Mouse (Mus musculus): ENCODE results near the gene Tdrd5. TPM values are rescaled to one million over a fixed set of nuclear protein-coding genes. Genes with fewer than 3 reads are reported as not detected.
"Not testable (repeated sequence)": the region's sequence is repeated elsewhere in the genome, so short reads cannot be mapped to it uniquely, and the experiment has no call there.

The Tdrd5 gene
- polyA plus RNA-seq, 1 experiment from 2014 or later: 3.8 TPM

DNA sequence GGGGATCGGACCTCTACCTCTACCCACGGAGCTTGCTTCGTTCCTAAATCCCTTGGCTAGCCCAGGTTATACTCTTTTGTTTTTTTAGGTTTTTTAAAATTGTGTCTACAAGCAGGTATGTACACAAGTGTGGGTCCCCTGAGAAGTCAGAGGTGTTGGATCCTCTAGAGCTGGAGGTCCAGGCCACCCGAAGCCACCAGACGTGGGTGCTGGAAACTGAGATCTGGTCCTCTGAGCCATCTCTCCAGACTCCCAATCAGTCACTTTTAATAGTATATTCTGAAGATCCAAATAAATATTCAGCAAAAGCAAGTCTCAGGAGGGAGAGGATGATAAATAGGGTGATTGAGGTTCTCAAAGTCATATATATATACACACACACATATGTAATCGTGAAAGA, 13.4 kb downstream of the Tdrd5 start:
- Histone ChIP-seq H3K4me1 (ENCODE audit: insufficient read depth, low read length) (no peaks in the 10 kb centered on the region), H3K27me3 (ENCODE audit: insufficient read depth, low read length) (no peaks in the 10 kb centered on the region), H3K4me2 (replicated peaks; ENCODE audit: low read depth, low read length) (no peak overlapping the region), H3K4me3 (ENCODE audit: low read length) (no peak overlapping the region), H3K9ac (replicated peaks; ENCODE audit: low read length) (no peak overlapping the region), H3K27ac (ENCODE audit: low read length) (no peak overlapping the region), H3K36me3 (ENCODE audit: insufficient read depth, low read length) (no peaks in the 10 kb centered on the region), H3K9me3 (ENCODE audit: low read length) (no peaks in the 10 kb centered on the region)
- WGBS: 94% methylated on average over 6 of the region's 6 CpGs
- ATAC-seq (ENCODE audit: low FRiP score, low TSS enrichment): no peak

DNA sequence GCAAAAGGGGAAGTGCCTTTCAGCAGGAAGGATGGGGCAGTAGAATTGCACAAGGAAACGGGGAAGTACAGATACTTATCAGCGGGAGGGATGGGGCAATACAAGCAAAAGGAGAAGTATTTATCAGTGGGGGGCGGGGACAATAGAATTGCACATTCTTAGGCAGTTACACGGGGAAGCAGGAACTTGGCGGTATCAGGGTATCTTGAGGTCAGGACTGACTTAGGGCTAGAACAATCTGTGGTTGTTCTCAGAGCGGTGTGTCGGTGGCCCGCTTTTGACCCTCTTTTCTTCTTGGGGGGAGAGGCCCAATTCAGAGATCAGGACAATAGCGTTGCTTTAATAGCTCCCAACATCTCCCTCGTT, 14.3 kb downstream of the Tdrd5 start:
- not testable (repeated sequence) for H3K4me2 ChIP-seq (replicated peaks; ENCODE audit: low read depth, low read length); H3K4me1 ChIP-seq (ENCODE audit: insufficient read depth, low read length); ATAC-seq (ENCODE audit: low FRiP score, low TSS enrichment); H3K4me3 ChIP-seq (ENCODE audit: low read length); H3K27ac ChIP-seq (ENCODE audit: low read length); H3K36me3 ChIP-seq (ENCODE audit: insufficient read depth, low read length); H3K9me3 ChIP-seq (ENCODE audit: low read length); H3K9ac ChIP-seq (replicated peaks; ENCODE audit: low read length); H3K27me3 ChIP-seq (ENCODE audit: insufficient read depth, low read length)
- 81% methylated on average over 10 of the region's 10 CpGs for WGBS

DNA sequence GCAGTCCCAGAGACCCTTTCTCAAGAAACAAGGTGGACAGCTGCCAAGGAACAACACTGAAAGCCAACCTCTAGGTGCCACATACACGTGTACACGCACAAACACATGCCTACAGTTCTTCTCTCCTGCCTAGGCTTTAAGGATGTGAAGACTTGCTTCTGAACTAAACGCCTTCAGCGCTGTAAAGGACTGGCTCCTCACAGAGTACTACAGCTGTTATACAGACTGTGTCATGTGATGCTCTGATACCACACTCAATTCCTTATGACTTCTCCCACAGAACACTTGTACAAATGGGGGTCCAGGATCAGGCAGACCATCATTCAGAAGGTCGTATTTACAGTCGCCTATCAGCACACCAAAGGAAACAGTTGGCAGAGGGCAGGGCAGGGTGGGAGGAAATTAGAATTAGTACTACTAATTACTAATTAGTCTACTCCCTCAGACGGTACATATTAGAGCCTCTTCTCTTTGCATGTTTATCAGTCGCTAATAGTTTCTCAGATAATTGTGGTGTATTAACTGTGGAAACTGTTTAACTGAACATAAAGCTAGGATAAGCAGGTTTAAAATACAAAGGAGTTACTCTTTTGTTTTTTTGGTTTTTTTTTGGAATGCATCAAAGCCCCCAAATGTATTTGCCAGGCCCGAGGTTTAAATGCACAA, 14.8 kb downstream of the Tdrd5 start:
- 81% methylated on average over 9 of the region's 9 CpGs for WGBS
- Histone ChIP-seq H3K4me2 (replicated peaks; ENCODE audit: low read depth, low read length) (no peak overlapping the region), H3K9me3 (ENCODE audit: low read length) (no peaks in the 10 kb centered on the region), H3K4me1 (ENCODE audit: insufficient read depth, low read length) (no peaks in the 10 kb centered on the region), H3K36me3 (ENCODE audit: insufficient read depth, low read length) (no peaks in the 10 kb centered on the region), H3K27me3 (ENCODE audit: insufficient read depth, low read length) (no peaks in the 10 kb centered on the region), H3K9ac (replicated peaks; ENCODE audit: low read length) (no peak overlapping the region), H3K4me3 (ENCODE audit: low read length) (no peak overlapping the region), H3K27ac (ENCODE audit: low read length) (no peak overlapping the region)
- no peak for ATAC-seq (ENCODE audit: low FRiP score, low TSS enrichment)

DNA sequence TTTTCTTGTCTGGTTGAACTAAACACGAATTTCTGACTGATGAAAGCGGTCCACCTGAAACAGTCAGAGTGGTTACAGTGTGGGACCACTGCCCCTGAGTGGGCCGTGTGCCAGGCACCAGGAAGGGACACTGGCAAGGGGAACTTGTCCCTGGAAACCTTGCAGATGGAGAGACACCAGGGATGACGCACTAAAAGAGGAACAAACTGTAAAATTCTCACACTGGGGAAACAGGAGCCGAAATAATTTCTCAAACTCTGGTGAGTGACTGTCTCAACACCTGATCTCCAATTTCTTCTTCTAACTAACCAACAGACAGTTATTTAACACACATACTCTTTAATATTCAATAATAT, 17.9 kb downstream of the Tdrd5 start:
- Histone ChIP-seq H3K4me3 (ENCODE audit: low read length) (no peak overlapping the region), H3K27ac (ENCODE audit: low read length) (no peak overlapping the region), H3K36me3 (ENCODE audit: insufficient read depth, low read length) (no peaks in the 10 kb centered on the region), H3K27me3 (ENCODE audit: insufficient read depth, low read length) (no peaks in the 10 kb centered on the region), H3K4me2 (replicated peaks; ENCODE audit: low read depth, low read length) (no peak overlapping the region), H3K9me3 (ENCODE audit: low read length) (no peaks in the 10 kb centered on the region), H3K9ac (replicated peaks; ENCODE audit: low read length) (no peak overlapping the region), H3K4me1 (ENCODE audit: insufficient read depth, low read length) (no peaks in the 10 kb centered on the region)
- no peak for ATAC-seq (ENCODE audit: low FRiP score, low TSS enrichment)
- WGBS: 87% methylated on average over 5 of the region's 5 CpGs

DNA sequence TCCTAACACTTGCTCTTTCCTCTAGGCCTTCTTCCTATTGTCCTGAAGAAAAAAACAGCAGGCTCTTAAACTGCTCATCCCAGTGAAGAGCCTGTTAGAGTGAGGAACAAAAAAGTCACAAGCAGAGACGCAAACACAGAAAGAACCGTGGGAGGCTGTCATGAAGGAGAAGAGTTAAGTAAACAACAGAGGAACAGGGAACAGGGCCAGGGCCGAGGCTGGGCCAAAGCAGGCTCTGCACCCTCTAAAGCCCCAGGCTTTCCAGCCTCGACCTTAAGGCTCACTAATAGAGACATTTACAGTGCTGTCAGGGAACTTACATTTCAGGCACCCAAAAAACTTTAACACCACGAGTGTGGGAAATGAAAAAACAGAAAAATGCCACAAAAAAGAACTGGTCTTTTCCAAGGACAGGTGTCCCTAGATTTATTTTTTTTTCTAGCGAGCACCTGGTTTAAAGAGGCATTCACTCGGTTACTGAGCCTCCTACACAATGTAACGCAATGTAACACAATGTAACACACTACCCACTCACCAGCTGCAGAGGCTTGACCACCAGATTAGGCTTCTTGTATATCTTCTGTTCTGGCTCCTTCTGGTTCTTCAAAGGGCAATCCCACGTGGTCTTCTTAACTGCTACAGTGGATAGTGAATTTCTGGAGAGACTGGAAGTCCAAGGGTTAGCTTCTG, 18.5 kb downstream of the Tdrd5 start:
- H3K27ac ChIP-seq (ENCODE audit: low read length): no peak overlapping the region
- WGBS: 42% methylated on average over 9 of the region's 9 CpGs
- no peak overlapping the region for H3K4me3 ChIP-seq (ENCODE audit: low read length)
- no peaks in the 10 kb centered on the region for H3K36me3 ChIP-seq (ENCODE audit: insufficient read depth, low read length)
- H3K4me2 ChIP-seq (replicated peaks; ENCODE audit: low read depth, low read length): no peak overlapping the region
- ATAC-seq (ENCODE audit: low FRiP score, low TSS enrichment): no peak
- H3K9me3 ChIP-seq (ENCODE audit: low read length): no peaks in the 10 kb centered on the region
- H3K4me1 ChIP-seq (ENCODE audit: insufficient read depth, low read length): no peaks in the 10 kb centered on the region
- no peak overlapping the region for H3K9ac ChIP-seq (replicated peaks; ENCODE audit: low read length)
- H3K27me3 ChIP-seq (ENCODE audit: insufficient read depth, low read length): no peaks in the 10 kb centered on the region

DNA sequence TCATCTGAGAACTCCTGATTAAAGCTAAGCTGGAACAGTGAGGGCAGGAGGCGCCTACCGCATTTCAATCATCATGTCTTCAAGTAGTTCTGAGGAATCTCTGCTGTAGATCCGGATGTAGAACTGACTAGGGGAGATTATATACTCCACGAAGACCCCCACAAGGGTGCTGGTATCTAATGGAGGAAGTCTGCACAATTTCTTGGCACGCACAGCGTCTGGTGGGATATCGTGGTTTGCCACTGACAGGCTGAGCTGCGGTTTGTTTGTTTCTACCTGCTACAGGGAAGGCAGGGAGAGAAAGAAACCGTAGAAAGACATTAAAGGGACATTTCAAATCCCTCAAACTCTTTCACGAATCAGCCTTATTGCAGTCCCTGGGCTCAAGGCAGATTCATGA, 19.3 kb downstream of the Tdrd5 start:
- Histone ChIP-seq H3K27me3 (ENCODE audit: insufficient read depth, low read length) (no peaks in the 10 kb centered on the region), H3K4me3 (ENCODE audit: low read length) (no peak overlapping the region), H3K36me3 (ENCODE audit: insufficient read depth, low read length) (no peaks in the 10 kb centered on the region), H3K4me2 (replicated peaks; ENCODE audit: low read depth, low read length) (no peak overlapping the region), H3K9ac (replicated peaks; ENCODE audit: low read length) (no peak overlapping the region), H3K4me1 (ENCODE audit: insufficient read depth, low read length) (no peaks in the 10 kb centered on the region), H3K9me3 (ENCODE audit: low read length) (no peaks in the 10 kb centered on the region), H3K27ac (ENCODE audit: low read length) (no peak overlapping the region)
- WGBS: 74% methylated on average over 10 of the region's 10 CpGs
- no peak for ATAC-seq (ENCODE audit: low FRiP score, low TSS enrichment)

DNA sequence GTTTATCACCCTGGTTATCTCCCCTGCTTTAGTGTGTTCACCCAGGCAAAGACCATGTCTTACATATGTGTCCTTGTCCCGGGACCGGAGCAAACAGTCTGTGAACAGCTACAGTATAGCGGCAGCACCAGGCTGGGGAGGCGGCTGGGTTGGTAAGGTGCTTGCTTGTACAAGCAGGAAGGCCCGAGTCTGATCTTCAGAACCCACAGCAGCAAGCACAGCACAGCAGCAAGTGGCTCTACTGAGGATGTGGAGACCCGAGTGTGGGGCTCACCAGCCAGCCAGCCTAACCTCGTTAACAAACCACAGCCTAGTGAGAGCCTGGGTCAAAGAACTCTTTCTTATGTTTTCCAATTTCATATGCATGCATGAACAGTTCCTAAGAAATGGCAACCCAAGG, 23.3 kb downstream of the Tdrd5 start:
- H3K4me2 ChIP-seq (replicated peaks; ENCODE audit: low read depth, low read length): no peak overlapping the region
- no peaks in the 10 kb centered on the region for H3K36me3 ChIP-seq (ENCODE audit: insufficient read depth, low read length)
- no peak overlapping the region for H3K9ac ChIP-seq (replicated peaks; ENCODE audit: low read length)
- H3K27me3 ChIP-seq (ENCODE audit: insufficient read depth, low read length): no peaks in the 10 kb centered on the region
- ATAC-seq (ENCODE audit: low FRiP score, low TSS enrichment): no peak
- 84% methylated on average over 7 of the region's 7 CpGs for WGBS
- no peaks in the 10 kb centered on the region for H3K9me3 ChIP-seq (ENCODE audit: low read length)
- no peak overlapping the region for H3K4me3 ChIP-seq (ENCODE audit: low read length)
- H3K4me1 ChIP-seq (ENCODE audit: insufficient read depth, low read length): no peaks in the 10 kb centered on the region
- no peak overlapping the region for H3K27ac ChIP-seq (ENCODE audit: low read length)

DNA sequence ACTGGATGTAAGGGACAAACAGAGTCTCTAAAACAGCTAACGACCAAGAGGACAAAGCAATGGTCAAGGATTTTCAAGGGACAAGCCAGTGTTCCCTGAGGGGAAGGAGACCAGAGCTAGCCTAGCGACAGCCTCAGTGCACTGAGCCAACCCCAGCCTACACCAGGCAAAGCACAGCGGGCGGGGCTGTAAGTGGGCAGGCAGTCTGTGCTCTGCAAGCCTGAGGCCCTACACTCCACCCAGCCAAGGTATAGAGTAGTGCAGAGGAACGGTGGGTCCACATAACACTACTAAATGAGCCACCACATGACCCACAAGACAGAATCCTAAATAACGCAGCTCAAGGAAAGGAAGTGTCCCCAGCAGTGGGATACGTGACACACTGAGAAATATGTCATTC, 29.8 kb downstream of the Tdrd5 start:
- H3K36me3 ChIP-seq (ENCODE audit: insufficient read depth, low read length): no peaks in the 10 kb centered on the region
- no peaks in the 10 kb centered on the region for H3K4me1 ChIP-seq (ENCODE audit: insufficient read depth, low read length)
- no peak overlapping the region for H3K27ac ChIP-seq (ENCODE audit: low read length)
- ATAC-seq (ENCODE audit: low FRiP score, low TSS enrichment): no peak
- WGBS: 58% methylated on average over 7 of the region's 7 CpGs
- H3K4me2 ChIP-seq (replicated peaks; ENCODE audit: low read depth, low read length): no peak overlapping the region
- H3K4me3 ChIP-seq (ENCODE audit: low read length): no peak overlapping the region
- no peaks in the 10 kb centered on the region for H3K9me3 ChIP-seq (ENCODE audit: low read length)
- no peaks in the 10 kb centered on the region for H3K27me3 ChIP-seq (ENCODE audit: insufficient read depth, low read length)
- H3K9ac ChIP-seq (replicated peaks; ENCODE audit: low read length): no peak overlapping the region

DNA sequence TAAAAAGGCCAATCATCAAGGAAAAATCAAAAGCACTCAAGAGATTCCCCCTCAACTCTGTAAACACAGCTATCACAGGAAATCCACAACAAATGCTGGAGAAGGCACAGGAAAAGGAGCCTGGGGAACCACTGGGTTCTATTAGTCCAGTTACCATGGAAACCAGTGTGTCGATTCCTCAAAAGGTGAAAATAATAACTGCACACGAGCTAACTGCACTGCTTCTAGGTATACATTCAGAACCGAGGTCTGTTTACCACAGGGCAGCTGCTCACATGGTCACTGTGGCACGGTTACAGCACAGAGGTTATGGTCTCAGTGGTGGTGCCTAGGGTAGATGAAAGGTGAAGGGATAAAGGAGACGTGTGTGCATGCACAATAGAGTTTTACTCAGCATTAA, 31.8 kb downstream of the Tdrd5 start:
- H3K27me3 ChIP-seq (ENCODE audit: insufficient read depth, low read length): no peaks in the 10 kb centered on the region
- no peaks in the 10 kb centered on the region for H3K36me3 ChIP-seq (ENCODE audit: insufficient read depth, low read length)
- H3K4me2 ChIP-seq (replicated peaks; ENCODE audit: low read depth, low read length): no peak overlapping the region
- H3K9ac ChIP-seq (replicated peaks; ENCODE audit: low read length): no peak overlapping the region
- H3K27ac ChIP-seq (ENCODE audit: low read length): no peak overlapping the region
- H3K4me1 ChIP-seq (ENCODE audit: insufficient read depth, low read length): no peaks in the 10 kb centered on the region
- no peak overlapping the region for H3K4me3 ChIP-seq (ENCODE audit: low read length)
- H3K9me3 ChIP-seq (ENCODE audit: low read length): no peaks in the 10 kb centered on the region
- no peak for ATAC-seq (ENCODE audit: low FRiP score, low TSS enrichment)
- 58% methylated on average over 5 of the region's 5 CpGs for WGBS

DNA sequence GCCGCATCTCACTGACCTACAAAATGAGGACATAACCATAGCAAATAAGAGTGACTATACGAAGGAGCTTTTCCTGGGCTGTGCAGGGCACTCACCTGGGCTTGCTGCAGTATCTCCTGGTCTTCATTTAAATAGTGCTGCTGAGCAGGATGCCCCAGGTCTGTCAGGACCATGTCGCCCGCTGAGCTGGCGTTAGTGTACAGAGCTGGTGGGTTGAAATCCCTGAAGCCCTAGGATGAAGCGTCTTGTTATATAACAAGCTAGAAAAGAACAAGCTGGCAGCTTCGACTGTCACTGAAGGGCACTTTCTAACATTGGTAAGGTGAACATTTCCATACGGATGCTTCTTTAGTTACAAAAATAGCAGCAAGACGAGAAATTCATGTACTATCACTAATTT, 33.0 kb downstream of the Tdrd5 start:
- Histone ChIP-seq H3K36me3 (ENCODE audit: insufficient read depth, low read length) (no peaks in the 10 kb centered on the region), H3K4me3 (ENCODE audit: low read length) (no peak overlapping the region), H3K4me1 (ENCODE audit: insufficient read depth, low read length) (no peaks in the 10 kb centered on the region), H3K9me3 (ENCODE audit: low read length) (no peaks in the 10 kb centered on the region), H3K9ac (replicated peaks; ENCODE audit: low read length) (no peak overlapping the region), H3K27ac (ENCODE audit: low read length) (no peak overlapping the region), H3K27me3 (ENCODE audit: insufficient read depth, low read length) (no peaks in the 10 kb centered on the region), H3K4me2 (replicated peaks; ENCODE audit: low read depth, low read length) (no peak overlapping the region)
- ATAC-seq (ENCODE audit: low FRiP score, low TSS enrichment): no peak
- 76% methylated on average over 9 of the region's 9 CpGs for WGBS

All from kidney, embryonic 16.5 days (tissue).